Mouse (Mus musculus) hindbrain, embryonic 16.5 days (tissue): ENCODE results near the gene Coro2b. TPM values are rescaled to one million over a fixed set of nuclear protein-coding genes. Genes with fewer than 3 reads are reported as not detected.

Source experiments
- ATAC-seq: fragments of 200-750 bp; cut with Nextera tagmentation; 2 replicates; pipeline ENCODE4 v1.8.0; 2017; ENCODE audit warnings: moderate TSS enrichment, moderate library complexity
- H3K27ac ChIP-seq: fragments of 300-500 bp; sonication (generic); 2 replicates; pipeline ENCODE4 v1.5.1; 2014; ENCODE audit warnings: low read depth, mild to moderate bottlenecking, control low read depth, low read length, moderate library complexity
- H3K27me3 ChIP-seq: fragments of 300-500 bp; sonication (generic); replicated peaks from 2 replicates; pipeline ENCODE4 v1.6.1; 2014; ENCODE audit warnings: low read length; ENCODE audit not compliant: control insufficient read depth, insufficient read depth
- H3K36me3 ChIP-seq: fragments of 300-500 bp; sonication (generic); 2 replicates; pipeline ENCODE4 v1.6.1; 2014; ENCODE audit warnings: mild to moderate bottlenecking, low read length, moderate library complexity, mixed read lengths; ENCODE audit not compliant: control insufficient read depth, insufficient read depth
- H3K4me1 ChIP-seq: fragments of 300-500 bp; sonication (generic); 2 replicates; pipeline ENCODE4 v1.6.1; 2014; ENCODE audit warnings: low read depth, low read length; ENCODE audit not compliant: control insufficient read depth, insufficient read depth
- H3K4me2 ChIP-seq: fragments of 300-500 bp; sonication (generic); 2 replicates; pipeline ENCODE4 v1.6.1; 2014; ENCODE audit warnings: mild to moderate bottlenecking, low read length, control low read depth, moderate library complexity
- H3K4me3 ChIP-seq: fragments of 300-500 bp; sonication (generic); 2 replicates; pipeline ENCODE4 v1.5.1; 2014; ENCODE audit warnings: mild to moderate bottlenecking, low read length, control low read depth, moderate library complexity
- H3K9ac ChIP-seq: fragments of 300-500 bp; sonication (generic); 2 replicates; pipeline ENCODE4 v1.6.1; 2014; ENCODE audit warnings: low read depth, mild to moderate bottlenecking, control low read depth, low read length, moderate library complexity
- H3K9me3 ChIP-seq: fragments of 300-500 bp; sonication (generic); 2 replicates; pipeline ENCODE4 v1.6.1; 2014; ENCODE audit warnings: mild to moderate bottlenecking, low read length, moderate library complexity; ENCODE audit not compliant: control insufficient read depth
- WGBS: fragments of 180-500 bp; shearing (Covaris S2); extraction: QIAGEN DNeasy Blood & Tissue Kit; methylation state at CpG from one replicate; pipeline ENCODE4 v1.1.7; 2014; 5-methylcytosine and 5-hydroxymethylcytosine counted together
- polyA plus RNA-seq: library from polyadenylated mRNA; unstranded; fragments of >200 nt; fragmentation: Nextera tagmentation; extraction: Ambion mirVana; gene quantifications from 2 replicates; pipeline ENCODE4 v1.2.1, GENCODE M21; 2015

Coro2b gene
- polyA plus RNA-seq, 1 experiment from 2014 or later = 37.5 TPM

DNA sequence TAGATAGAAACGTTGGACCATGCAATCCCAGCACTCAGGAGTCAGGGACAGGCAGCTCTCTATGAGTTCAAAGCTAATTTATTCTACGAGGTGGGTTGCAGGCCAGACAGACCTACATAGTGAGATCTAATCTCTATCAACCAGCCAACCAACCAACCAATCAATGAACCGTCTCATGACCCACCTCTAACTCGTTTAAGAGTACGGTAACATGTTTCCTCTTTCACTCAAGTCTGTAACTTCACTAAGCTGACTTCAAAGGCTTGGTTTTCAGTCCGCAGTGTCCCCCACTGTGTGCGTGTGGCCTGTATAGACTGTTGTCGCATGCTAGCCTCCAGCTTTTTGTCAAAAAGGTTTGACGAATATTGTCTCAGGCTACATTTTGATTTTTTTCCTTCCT, 147.1 kb downstream of the Coro2b start:
- 71% methylated on average over 9 of the region's 9 CpGs for WGBS
- H3K27ac ChIP-seq = no peak overlapping the region

DNA sequence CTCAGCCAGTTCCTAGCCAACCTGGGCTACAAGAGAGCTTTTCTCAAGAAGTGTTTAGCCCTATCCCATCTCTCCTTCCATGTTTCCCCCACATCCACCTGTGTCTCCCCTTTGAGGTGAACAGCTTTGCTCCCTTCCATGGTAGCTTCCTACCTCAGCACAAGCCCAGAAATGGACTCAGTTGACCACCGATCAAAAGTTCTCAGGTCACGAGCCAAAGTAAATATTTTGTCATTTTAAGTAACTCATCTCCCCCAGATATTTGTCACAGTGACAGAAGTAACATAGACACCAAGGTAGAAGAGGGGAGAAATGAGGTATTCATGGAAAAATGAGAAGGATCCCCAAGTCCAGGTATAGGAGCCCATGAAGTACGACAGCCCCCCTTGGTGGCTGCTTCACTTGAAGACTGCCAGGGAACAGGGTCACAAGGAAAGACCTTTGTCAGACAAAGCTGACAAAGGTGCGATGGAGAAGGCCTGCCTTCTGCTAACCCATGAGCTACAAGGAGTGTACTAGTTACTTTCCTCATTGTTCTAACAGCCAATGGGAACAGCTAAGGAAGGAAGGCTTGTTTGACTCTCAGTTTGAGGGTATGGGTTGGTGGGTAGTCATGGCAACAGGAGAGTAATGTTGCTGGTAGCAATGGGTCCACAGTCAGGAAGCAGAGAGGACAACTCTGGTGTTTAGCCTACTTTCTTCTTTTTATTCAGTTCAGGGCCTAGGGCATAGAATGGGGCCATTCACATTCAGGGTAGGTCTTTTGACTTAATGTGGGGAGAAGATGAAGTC, 150.9 kb downstream of the Coro2b start:
- Histone ChIP-seq H3K4me3 (no peak overlapping the region), H3K4me2 (no peak overlapping the region), H3K27me3 (no peaks in the 10 kb centered on the region), H3K27ac (no peak overlapping the region), H3K36me3 (no peaks in the 10 kb centered on the region), H3K9me3 (no peaks in the 10 kb centered on the region), H3K9ac (no peak overlapping the region), H3K4me1 (peaks cover 6% of the 10 kb centered on the region; the same call in 1 of the 2 replicates)
- 75% methylated on average over 4 of the region's 4 CpGs for WGBS
- ATAC-seq = no peak

More for the DNA sequence above, 147.1 kb downstream of the Coro2b start:
- Histone ChIP-seq H3K4me3 (no peak overlapping the region), H3K9me3 (no peaks in the 10 kb centered on the region), H3K9ac (no peak overlapping the region), H3K36me3 (no peaks in the 10 kb centered on the region), H3K4me2 (no peak overlapping the region), H3K4me1 (no peaks in the 10 kb centered on the region), H3K27me3 (no peaks in the 10 kb centered on the region)
- no peak for ATAC-seq

DNA sequence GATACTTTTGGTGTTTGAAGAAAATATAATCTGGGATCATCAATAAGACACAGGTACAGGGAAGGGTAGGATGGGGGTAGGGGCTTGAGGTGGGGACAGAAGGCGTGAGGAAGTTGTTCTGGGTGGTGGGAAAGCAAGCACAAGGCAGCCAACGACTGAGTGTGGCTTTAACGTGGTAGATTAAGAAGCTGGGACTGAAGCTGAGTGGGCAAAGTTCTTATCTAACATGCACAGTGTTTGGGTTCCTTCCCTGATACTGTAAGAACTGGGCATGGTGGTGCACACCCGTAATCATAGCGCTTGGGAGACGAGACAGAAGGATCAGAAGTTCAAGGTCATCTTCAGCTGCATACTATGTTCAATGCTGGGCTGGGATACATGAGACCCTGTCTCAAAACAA, 151.8 kb downstream of the Coro2b start:
- Histone ChIP-seq H3K4me3 (no peak overlapping the region), H3K27me3 (no peaks in the 10 kb centered on the region), H3K36me3 (0 out of 2 replicates have a peak, but pooled peaks cover 4% of the 10 kb centered on the region), H3K4me2 (no peak overlapping the region), H3K27ac (no peak overlapping the region), H3K9me3 (no peaks in the 10 kb centered on the region), H3K4me1 (peaks cover 6% of the 10 kb centered on the region; the same call in 1 of the 2 replicates), H3K9ac (no peak overlapping the region)
- ATAC-seq = no peak
- WGBS = 94% methylated on average over 6 of the region's 6 CpGs

DNA sequence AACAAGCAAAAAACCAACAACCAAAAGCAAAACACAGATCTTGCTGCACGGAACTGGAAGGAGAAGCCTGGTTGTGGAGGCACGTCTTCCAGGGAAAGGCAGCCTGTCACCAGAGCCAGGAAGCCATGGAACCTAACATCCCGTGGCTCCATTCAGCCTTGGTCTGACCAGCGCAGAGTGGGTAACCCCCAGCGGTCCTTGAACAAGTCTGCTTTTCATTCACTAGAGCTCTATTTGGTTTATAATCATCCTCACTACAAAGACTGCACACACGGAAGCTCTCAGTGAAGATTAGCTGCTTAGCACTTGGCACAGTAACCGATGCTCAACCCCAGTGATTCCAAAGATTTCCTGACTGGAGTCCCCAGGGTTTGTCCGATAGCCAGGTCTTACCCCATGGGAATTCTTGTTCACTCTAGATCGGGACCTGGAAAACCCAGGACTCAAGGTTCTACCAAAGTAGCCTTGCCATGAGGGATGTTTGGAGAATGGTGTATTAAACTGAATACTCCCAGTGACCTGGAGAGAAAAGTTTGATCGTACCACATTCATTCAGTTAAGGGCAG, 154.2 kb downstream of the Coro2b start:
- ATAC-seq = peak; percentile 37; the same call in 1 of the 2 replicates
- H3K27me3 ChIP-seq = no peaks in the 10 kb centered on the region
- H3K4me3 ChIP-seq = no peak overlapping the region
- H3K27ac ChIP-seq = no peak overlapping the region
- no peak overlapping the region for H3K4me2 ChIP-seq
- H3K4me1 ChIP-seq = peaks cover 6% of the 10 kb centered on the region; the same call in 1 of the 2 replicates
- 68% methylated on average over 10 of the region's 10 CpGs for WGBS
- H3K9ac ChIP-seq = no peak overlapping the region
- H3K36me3 ChIP-seq = peaks cover 9% of the 10 kb centered on the region; the same call in 1 of the 2 replicates
- no peaks in the 10 kb centered on the region for H3K9me3 ChIP-seq

DNA sequence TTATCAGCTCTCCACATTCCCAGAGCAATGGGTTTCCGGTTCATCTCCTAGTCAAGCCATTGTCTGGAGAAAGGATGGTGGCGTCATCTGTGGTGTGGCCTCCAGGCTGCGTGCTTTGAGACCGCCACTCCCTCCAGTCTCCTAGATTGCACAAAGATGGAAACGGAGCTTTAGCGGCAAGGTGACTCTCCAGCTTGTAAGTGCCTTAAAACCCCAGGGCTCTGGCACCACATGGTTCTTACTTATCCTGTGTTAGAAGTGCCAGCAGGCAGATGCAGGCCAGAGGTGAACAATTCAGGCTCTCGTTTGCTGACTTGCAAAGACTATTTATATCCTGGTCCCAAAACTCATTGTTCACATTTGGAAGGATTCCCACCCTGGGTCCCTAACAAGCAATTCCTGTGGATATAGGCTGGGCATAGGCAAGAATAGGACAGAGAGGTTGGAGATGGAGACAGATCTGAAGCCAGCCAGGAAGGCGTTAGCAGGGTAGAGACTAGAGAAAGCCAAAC, 155.4 kb downstream of the Coro2b start:
- Histone ChIP-seq H3K9ac (no peak overlapping the region), H3K27me3 (no peaks in the 10 kb centered on the region), H3K4me1 (peaks cover 6% of the 10 kb centered on the region; the same call in 1 of the 2 replicates), H3K9me3 (no peaks in the 10 kb centered on the region), H3K36me3 (peaks cover 14% of the 10 kb centered on the region; the same call in 1 of the 2 replicates), H3K4me2 (no peak overlapping the region), H3K4me3 (no peak overlapping the region), H3K27ac (no peak overlapping the region)
- ATAC-seq = no peak
- WGBS = 60% methylated on average over 8 of the region's 8 CpGs

DNA sequence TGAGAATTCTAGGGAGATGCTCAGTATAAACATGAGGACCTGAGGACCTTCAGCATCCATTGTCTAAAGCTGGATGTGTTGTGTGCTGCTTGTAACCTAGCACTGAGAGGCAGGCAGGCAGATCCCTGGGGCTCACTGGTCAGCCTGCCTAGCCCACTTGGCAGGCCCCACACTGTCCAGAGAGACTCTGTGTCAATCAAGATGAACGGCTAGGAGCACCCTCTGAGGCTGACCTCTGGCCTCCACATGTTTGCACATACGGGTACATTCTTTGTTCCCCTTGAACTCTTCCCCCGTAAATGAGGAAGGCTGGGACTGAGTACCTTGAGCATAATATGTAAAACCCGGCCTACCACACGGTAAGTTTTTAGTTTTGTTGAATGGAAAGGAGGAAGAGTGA, 156.5 kb downstream of the Coro2b start:
- H3K9ac ChIP-seq = no peak overlapping the region
- 61% methylated on average over 5 of the region's 5 CpGs for WGBS
- H3K4me3 ChIP-seq = no peak overlapping the region
- H3K27ac ChIP-seq = no peak overlapping the region
- H3K4me1 ChIP-seq = peaks cover 6% of the 10 kb centered on the region; the same call in 1 of the 2 replicates
- 0 out of 2 replicates have a peak, but pooled peaks have one; percentile 17 for ATAC-seq
- H3K27me3 ChIP-seq = no peaks in the 10 kb centered on the region
- no peak overlapping the region for H3K4me2 ChIP-seq
- peaks cover 16% of the 10 kb centered on the region for H3K36me3 ChIP-seq
- no peaks in the 10 kb centered on the region for H3K9me3 ChIP-seq

DNA sequence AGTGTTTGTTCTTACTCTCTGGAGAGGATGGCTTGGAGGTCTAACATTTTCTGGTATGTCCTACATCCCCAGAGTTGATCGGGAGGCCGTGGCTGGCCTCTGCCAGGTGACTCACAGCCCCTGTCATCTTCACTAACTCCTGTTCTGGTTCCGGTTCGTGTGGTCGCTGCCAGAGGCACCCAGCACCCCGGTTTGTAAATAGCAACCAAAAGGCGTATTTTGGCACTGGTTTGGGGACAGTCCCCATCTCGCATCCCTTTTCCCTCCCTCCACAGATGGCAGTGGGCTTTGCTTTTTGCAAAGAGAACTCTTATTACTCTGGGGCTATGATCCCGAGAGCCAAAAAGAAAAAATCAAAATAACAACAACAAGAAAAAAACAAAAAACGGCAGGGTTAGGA, 158.9 kb downstream of the Coro2b start:
- Histone ChIP-seq H3K9me3 (no peaks in the 10 kb centered on the region), H3K4me1 (peaks cover 6% of the 10 kb centered on the region; the same call in 1 of the 2 replicates), H3K4me3 (no peak overlapping the region), H3K36me3 (peaks cover 21% of the 10 kb centered on the region), H3K4me2 (no peak overlapping the region), H3K9ac (no peak overlapping the region), H3K27ac (no peak overlapping the region), H3K27me3 (no peaks in the 10 kb centered on the region)
- no peak for ATAC-seq
- 95% methylated on average over 10 of the region's 10 CpGs for WGBS

DNA sequence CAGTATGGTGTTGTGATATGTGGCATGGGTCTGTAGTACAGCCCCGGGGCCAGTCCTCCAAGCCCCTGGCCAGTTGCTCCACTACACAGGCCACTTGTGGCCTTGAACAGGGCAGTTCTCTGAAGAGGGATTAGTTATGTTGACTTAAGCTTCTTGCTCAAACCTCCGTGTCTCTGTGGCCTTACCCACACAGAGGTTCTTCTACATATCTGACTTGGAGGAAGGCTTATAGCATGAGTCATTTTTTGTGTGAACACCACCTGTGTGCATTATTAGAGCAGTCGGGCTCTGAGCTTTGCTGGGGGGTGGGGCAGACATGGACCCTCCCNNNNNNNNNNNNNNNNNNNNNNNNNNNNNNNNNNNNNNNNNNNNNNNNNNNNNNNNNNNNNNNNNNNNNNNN, 162.6 kb downstream of the Coro2b start:
- ATAC-seq = no peak
- H3K36me3 ChIP-seq = peaks cover 16% of the 10 kb centered on the region
- no peak overlapping the region for H3K4me3 ChIP-seq
- H3K9ac ChIP-seq = no peak overlapping the region
- WGBS = 90% methylated on average over 3 of the region's 3 CpGs
- H3K4me1 ChIP-seq = no peaks in the 10 kb centered on the region; the same call in 1 of the 2 replicates
- H3K27ac ChIP-seq = no peak overlapping the region
- H3K4me2 ChIP-seq = no peak overlapping the region
- no peaks in the 10 kb centered on the region for H3K27me3 ChIP-seq
- no peaks in the 10 kb centered on the region for H3K9me3 ChIP-seq
